Mouse (Mus musculus): ENCODE measurements around the gene Gh.

The Gh gene

GRCm38 (mm10) chr11:106268326-106269059, 33.2 kb downstream of the Gh start:
- peak; percentile 44 for DNase-seq (ENCODE audit: low spot score)

GRCm38 (mm10) chr11:106267871-106268270, 33.8 kb downstream of the Gh start:
- no peak for DNase-seq (ENCODE audit: low spot score)

GRCm38 (mm10) chr11:106267311-106267852, 34.3 kb downstream of the Gh start:
- no peak for DNase-seq (ENCODE audit: low spot score)

- no peak for DNase-seq (ENCODE audit: low spot score)
Measured at GRCm38 (mm10) chr11:106266431-106266830, 35.2 kb downstream of the Gh start.

- no peak for DNase-seq (ENCODE audit: low spot score)
Measured at GRCm38 (mm10) chr11:106265570-106265969, 36.1 kb downstream of the Gh start.

- DNase-seq (ENCODE audit: low spot score), result no peak
Measured at GRCm38 (mm10) chr11:106264988-106265387, 36.7 kb downstream of the Gh start.

- no peak for DNase-seq (ENCODE audit: low spot score)
Measured at GRCm38 (mm10) chr11:106263963-106264362, 37.7 kb downstream of the Gh start.

- DNase-seq (ENCODE audit: low spot score), result no peak
Measured at GRCm38 (mm10) chr11:106260826-106261450, 40.7 kb downstream of the Gh start.

GRCm38 (mm10) chr11:106256775-106257174, 44.9 kb downstream of the Gh start:
- DNase-seq (ENCODE audit: low spot score), result no peak

GRCm38 (mm10) chr11:106255685-106256451, 45.8 kb downstream of the Gh start, which contains the start of the genes Ftsj3 and Psmc5:
Gene Ftsj3 (minus strand): TSS chr11:106256079.
Gene Psmc5 (plus strand): TSS chr11:106256154.
- DNase-seq (ENCODE audit: low spot score), result peak; percentile 94

- DNase-seq (ENCODE audit: low spot score), result no peak
Measured at GRCm38 (mm10) chr11:106255174-106255573, 46.5 kb downstream of the Gh start.

- DNase-seq (ENCODE audit: low spot score), result no peak
Measured at GRCm38 (mm10) chr11:106254767-106255166, 46.9 kb downstream of the Gh start.
